Mouse (Mus musculus) mouse trophoblast stem cell (cell line): ENCODE measurements at regions not wholly inside any gene's neighbourhood (a gene's known extent, or its start where the extent isn't known, plus 50 kb on each side); places are given as distances from the start of the nearest gene placed in this dataset.

Experiments
- in situ Hi-C, 2 experiments: fragments of 300-500 bp; cut with MseI, MboI; formaldehyde crosslinking; loops; 2 replicates in 1 of 2; 3 replicates in 1 of 2; pipeline ENCODE4 v1.15.1; 2025

DNA sequence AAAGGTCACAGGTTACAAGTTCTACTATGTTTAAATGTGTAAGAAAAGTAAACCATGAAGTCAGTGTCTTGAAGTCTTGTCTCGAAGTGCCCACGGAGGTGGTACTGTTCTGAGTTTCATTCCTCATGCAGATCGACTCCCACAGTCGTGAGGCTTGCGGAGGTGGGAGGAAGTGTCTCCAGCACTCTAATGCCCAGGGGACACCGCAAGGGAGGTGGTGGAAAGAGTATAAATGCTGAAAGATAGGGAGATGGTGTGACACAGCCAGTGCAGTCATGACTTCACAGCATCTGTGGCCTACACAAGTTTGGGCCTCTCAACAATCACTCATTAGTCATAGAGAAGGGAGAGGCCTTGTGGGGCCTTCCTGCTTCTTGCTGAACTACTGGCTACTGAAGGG lies 112.8 kb upstream of the Adra1d start:
- in situ Hi-C loops: no loop called here

GRCm38 (mm10) chr2:131673351-131673750 lies 111.3 kb upstream of the Adra1d start:
- in situ Hi-C loops: no loop called here

DNA sequence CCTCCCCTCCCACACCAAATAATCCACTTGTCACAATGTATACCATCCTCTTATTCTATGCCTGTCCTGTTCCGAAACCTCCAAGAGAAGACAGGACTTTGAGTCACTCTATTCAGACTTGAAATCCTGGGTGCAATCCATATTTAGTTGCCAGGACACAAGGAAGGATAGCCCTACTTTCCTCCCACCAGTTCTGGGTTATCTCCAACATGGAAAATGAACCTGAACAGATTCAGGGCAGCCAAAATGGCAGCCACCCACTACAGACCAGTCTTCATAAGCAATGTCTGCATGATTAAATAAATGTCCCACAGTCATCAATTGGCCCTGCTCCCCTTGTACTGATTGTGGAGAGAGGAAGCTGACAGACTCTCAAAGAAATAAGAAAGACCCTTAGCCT lies 110.6 kb upstream of the Adra1d start:
- in situ Hi-C loops: no loop called here

GRCm38 (mm10) chr2:131672223-131672622 lies 110.1 kb upstream of the Adra1d start:
- in situ Hi-C loops: no loop called here

DNA sequence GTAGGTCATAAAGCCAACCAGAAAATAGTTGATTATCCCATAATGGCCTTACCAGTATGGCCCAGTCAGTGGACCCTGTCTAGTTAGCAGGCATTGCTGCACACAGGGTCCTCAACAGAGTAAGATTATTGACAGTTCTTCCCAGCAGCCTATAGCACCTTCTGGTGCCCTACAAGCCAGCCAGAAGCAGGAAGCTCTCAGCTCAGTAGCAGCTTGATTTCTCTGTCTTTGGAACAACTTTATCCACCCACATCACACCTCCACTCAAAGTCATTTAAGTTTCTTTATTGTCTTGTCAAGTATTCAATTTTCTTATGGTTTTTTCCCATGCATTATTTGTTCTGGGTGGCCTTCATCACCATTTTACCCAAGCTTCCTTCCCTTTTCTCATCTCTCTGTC lies 108.8 kb upstream of the Adra1d start:
- in situ Hi-C loops: no loop called here

- in situ Hi-C loops: no loop called here
These were observed 105.8 kb upstream of the Adra1d start for GRCm38 (mm10) chr2:131667874-131668273.

DNA sequence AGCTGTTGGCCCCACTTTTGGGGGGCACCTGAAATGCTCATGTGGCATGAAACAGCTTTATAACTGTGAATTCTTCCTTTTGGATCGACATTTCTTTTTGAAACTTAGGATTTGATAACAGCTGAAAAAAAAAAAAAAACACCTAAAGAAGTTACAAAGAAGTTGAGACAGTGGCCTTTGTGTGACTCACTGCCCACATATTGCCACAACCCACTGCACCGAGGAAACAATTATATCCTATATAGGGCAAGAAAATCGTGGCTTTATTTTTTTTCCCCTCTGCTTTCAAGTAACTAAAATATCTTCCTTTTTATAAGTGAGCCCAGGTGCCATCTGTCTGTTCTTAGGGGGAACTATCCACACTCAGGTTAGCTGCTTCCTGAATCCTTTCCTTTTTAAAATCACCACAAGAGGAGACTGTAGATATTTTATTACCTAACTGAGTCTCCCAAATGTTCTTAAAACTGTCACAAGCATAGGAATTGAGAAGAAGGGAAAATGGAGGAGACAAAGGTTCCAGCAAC lies 104.8 kb upstream of the Adra1d start:
- in situ Hi-C loops: no loop called here

DNA sequence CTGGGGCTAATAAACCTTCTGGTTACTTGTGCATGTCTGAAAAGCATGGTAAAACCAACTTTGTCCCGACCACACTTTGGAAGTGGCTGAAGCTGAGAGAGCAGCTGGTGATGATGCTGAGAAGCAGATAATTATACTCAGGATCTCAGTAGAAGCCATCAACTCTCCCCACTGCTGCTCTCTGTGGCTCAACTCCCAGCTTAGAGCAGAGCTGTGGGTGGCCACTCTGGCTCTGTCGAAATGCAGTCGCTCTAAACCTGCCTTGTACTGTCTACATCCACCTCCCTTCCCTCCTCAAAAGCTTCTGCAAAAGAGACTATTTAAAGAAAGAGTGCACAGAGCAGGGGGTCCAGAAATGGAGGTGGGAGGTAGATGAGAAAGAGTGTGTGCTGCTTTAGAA lies 102.5 kb upstream of the Adra1d start:
- in situ Hi-C loops: no loop called here

GRCm38 (mm10) chr2:131663199-131663809 lies 101.2 kb upstream of the Adra1d start:
- in situ Hi-C loops: no loop called here

DNA sequence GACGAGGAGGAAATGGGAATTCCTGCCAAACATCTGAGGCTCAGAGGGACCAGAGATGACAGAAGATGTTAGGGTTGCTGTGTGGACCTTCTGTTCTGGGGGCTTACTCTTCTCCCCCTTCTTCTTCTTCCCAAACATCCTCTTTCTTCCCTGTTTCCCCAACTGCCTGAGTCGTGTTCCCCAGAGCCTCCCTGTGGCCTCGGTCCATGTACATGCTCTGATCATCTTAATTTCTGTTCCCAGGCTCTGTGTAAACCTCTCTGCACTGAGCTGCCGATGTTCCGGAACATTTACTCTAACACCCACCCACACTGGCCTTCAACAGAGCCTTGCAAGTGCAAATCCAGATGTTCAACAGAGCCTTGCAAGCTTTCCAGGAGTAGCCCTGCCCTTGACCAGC lies 90.1 kb upstream of the Adra1d start:
- in situ Hi-C loops: no loop called here

DNA sequence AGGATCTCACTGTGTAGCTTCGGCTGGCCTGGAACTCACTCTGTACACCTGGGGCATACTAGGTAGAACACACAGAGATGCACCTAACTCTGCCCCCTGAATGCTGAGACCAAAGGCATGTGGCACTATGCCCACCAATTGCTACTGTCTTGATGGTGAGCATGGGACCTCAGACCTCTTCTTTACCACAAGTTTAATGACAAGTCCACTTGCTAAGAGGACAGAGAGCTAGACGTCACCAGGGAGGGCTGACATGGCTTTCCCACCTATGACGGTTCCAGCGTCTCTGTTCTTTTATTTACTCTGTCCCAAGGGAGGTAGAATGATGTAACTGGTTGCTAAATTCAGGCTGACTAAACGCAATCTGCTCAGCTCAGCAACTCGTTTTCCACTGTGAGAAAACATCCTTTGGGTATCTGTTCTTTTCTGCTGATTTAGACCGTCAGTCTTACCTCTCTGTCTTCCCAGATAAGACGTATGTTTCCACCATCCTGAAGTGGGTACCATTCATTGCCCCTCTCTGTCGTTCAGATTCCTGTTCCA lies 88.6 kb upstream of the Adra1d start:
- in situ Hi-C loops: no loop called here

GRCm38 (mm10) chr2:131644166-131644858 lies 82.2 kb upstream of the Adra1d start:
- in situ Hi-C loops: no loop called here

- in situ Hi-C loops: no loop called here
These were observed 80.4 kb upstream of the Adra1d start for GRCm38 (mm10) chr2:131642456-131642855.

GRCm38 (mm10) chr2:131638996-131639605 lies 77.0 kb upstream of the Adra1d start:
- in situ Hi-C loops: no loop called here

DNA sequence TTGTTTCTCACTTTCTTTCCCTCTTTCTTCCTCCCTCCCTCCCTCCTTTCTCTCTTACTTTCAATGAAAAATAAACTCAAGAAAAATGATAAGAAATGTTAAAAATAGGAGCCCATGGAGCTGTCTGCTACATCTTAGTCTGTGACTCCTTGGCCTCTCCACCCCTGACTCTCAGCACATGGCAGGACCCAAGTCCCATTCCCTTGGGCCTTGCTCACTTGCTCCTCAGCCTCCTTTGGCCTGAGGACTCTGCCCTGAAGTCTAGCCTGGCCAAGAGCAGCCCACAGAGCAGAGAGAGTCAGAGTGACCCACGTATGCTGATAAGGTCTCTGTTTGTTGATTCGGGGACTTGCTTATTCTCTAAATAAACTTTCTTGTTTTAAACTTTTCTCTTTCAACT lies 73.7 kb upstream of the Adra1d start:
- in situ Hi-C loops: no loop called here

DNA sequence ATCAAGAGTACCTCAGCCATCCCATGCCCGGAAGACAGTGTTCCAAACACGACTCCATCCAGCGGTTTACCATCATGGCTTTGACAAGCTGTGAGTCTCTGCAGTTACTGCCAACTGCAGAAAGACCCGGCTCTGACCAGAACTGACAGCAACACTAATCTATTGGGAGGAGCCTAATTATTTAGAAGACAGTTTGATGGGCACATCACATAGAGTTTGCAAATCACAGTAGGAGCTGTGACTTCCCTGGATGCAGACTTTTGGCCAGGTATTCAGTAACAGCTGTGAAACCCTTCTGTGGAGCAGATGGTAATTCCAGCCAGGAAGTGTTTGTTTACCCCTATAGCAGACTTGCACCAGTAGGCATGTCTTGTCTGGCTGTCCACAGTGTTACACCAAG lies 55.8 kb upstream of the Adra1d start:
- in situ Hi-C loops: no loop called here

- in situ Hi-C loops: no loop called here
These were observed 50.4 kb upstream of the Adra1d start for GRCm38 (mm10) chr2:131612486-131612885.
